Mouse (Mus musculus) kidney, embryonic 15.5 days (tissue): ENCODE data around the gene Sfxn2. TPM values are rescaled to one million over a fixed set of nuclear protein-coding genes. Genes with fewer than 3 reads are reported as not detected.
A peak's percentile ranks its signal among the peaks of the same experiment; 100 is the strongest.

Experiments
- ATAC-seq: fragments of 200-750 bp; cut with Nextera tagmentation; replicated peaks from 2 replicates; pipeline ENCODE4 v1.8.0; 2017; ENCODE audit warnings: moderate TSS enrichment; ENCODE audit not compliant: low FRiP score
- H3K27ac ChIP-seq: fragments of 300-500 bp; sonication (generic); 2 replicates; pipeline ENCODE4 v1.5.1; 2015; ENCODE audit warnings: mild to moderate bottlenecking, inconsistent platforms
- H3K27me3 ChIP-seq: fragments of 300-500 bp; sonication (generic); 2 replicates; pipeline ENCODE4 v1.6.1; 2015; ENCODE audit warnings: inconsistent platforms
- H3K36me3 ChIP-seq: fragments of 300-500 bp; sonication (generic); 2 replicates; pipeline ENCODE4 v1.6.1; 2015; ENCODE audit warnings: inconsistent platforms
- H3K4me1 ChIP-seq: fragments of 300-500 bp; sonication (generic); 2 replicates; pipeline ENCODE4 v1.6.1; 2015; ENCODE audit warnings: inconsistent platforms
- H3K4me2 ChIP-seq: fragments of 300-500 bp; sonication (generic); 2 replicates; pipeline ENCODE4 v1.6.1; 2015; ENCODE audit warnings: moderate library complexity, mild to moderate bottlenecking, inconsistent platforms
- H3K4me3 ChIP-seq: fragments of 300-500 bp; sonication (generic); replicated peaks from 2 replicates; pipeline ENCODE4 v1.5.1; 2015; ENCODE audit warnings: mild to moderate bottlenecking, inconsistent platforms
- H3K9ac ChIP-seq: fragments of 300-500 bp; sonication (generic); 2 replicates; pipeline ENCODE4 v1.6.1; 2015; ENCODE audit warnings: mild to moderate bottlenecking, inconsistent platforms
- H3K9me3 ChIP-seq: fragments of 300-500 bp; sonication (generic); replicated peaks from 2 replicates; pipeline ENCODE4 v1.6.1; 2016; ENCODE audit warnings: inconsistent platforms
- WGBS: fragments of 180-500 bp; shearing (Covaris S2); methylation state at CpG from one replicate; pipeline ENCODE4 v1.1.7; 2015; ENCODE audit warnings: mixed read lengths; 5-methylcytosine and 5-hydroxymethylcytosine counted together
- polyA plus RNA-seq: library from polyadenylated mRNA; unstranded; fragments of >200 nt; fragmentation: Nextera tagmentation; extraction: Ambion mirVana; gene quantifications from 2 replicates; pipeline ENCODE4 v1.2.1, GENCODE M21; 2015

The Sfxn2 gene
- polyA plus RNA-seq, 1 experiment from 2014 or later = 33.0 TPM

GRCm38 (mm10) chr19:46642136-46642753 lies 69.1 kb downstream of the Sfxn2 start:
- H3K4me1 ChIP-seq = peaks cover 90% of the 10 kb centered on the region
- H3K9ac ChIP-seq = 0 out of 2 replicates have a peak overlapping the region, but pooled peaks have one; percentile 3
- H3K4me3 ChIP-seq = no peak overlapping the region
- H3K9me3 ChIP-seq = no peaks in the 10 kb centered on the region
- H3K27me3 ChIP-seq = no peaks in the 10 kb centered on the region
- no peak for ATAC-seq
- peak overlapping the region; percentile 20 for H3K4me2 ChIP-seq
- WGBS = 48% methylated on average over 22 of the region's 22 CpGs
- peaks cover 31% of the 10 kb centered on the region for H3K36me3 ChIP-seq
- H3K27ac ChIP-seq = peak overlapping the region; percentile 92

DNA sequence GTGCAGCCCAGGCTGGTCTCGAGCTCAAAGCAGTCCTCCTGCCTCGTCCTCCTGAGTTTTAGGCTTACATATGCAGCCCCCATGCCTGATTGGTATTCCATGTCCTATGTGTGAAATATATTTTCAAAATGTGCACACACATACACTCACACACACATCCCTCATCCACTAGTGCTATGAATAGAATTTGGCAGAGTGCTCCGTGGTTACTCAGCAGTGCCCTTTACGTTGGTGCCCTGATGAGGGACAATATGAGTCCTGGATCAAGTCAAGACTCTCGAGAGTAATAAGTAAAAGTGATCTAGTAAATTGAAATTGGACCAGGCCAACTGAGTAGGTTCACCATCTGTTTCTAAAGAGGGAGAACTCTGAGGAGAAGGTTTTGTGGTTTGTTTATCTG lies 70.1 kb downstream of the Sfxn2 start:
- ATAC-seq = no peak
- H3K27ac ChIP-seq = no peak overlapping the region
- H3K4me1 ChIP-seq = peaks cover 89% of the 10 kb centered on the region
- peaks cover 26% of the 10 kb centered on the region for H3K36me3 ChIP-seq
- no peak overlapping the region for H3K9ac ChIP-seq
- H3K4me2 ChIP-seq = no peak overlapping the region
- WGBS = 77% methylated on average over 5 of the region's 5 CpGs
- H3K4me3 ChIP-seq = no peak overlapping the region
- H3K9me3 ChIP-seq = no peaks in the 10 kb centered on the region
- no peaks in the 10 kb centered on the region for H3K27me3 ChIP-seq

GRCm38 (mm10) chr19:46644343-46644792 lies 71.2 kb downstream of the Sfxn2 start:
- no peak for ATAC-seq
- peaks cover 24% of the 10 kb centered on the region; the same call in 1 of the 2 replicates for H3K36me3 ChIP-seq
- 53% methylated on average over 10 of the region's 10 CpGs for WGBS

DNA sequence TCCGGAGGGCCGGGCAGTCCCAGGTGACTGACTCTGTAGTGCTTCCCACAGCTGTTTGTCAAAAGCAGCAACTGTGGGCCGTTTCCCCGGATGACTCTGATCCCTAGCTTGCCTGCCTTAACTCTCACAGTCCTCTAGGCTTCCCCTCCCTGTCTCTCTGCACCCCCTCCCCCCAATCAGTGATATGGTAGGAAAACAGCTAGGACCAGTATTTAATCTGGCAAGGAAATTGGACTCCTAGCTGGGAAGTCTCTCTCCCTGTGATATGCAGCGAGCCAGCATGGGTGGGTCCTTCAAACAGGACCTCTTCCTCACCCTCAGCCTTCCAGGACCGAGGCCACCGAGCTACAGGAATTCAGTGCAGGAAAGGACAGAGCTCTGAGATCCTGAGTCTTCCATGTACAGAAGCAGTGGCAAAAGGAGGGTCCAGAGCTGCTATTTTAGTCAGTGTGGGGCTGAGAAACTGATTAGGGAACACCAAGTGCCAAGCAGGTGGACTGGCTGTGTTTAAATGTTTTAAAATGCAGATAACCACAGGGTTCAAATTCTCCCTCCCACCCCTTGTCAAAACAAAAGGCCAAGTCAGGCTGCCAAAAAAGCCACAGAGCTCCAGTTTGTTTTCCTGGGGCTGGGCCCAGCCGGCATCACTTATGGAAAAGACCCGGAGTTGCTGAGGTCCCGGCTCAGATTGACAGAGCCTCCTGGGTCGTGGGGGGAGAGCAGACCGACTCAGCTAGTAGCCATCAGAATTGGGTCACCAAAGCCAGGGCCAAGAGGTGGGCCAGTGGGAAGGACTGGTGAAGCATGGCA lies 71.8 kb downstream of the Sfxn2 start:
- no peak overlapping the region; the same call in 1 of the 2 replicates for H3K4me2 ChIP-seq
- 12% methylated on average over 12 of the region's 12 CpGs for WGBS
- no peak overlapping the region for H3K9ac ChIP-seq
- no peak overlapping the region for H3K4me3 ChIP-seq
- H3K36me3 ChIP-seq = peaks cover 24% of the 10 kb centered on the region; the same call in 1 of the 2 replicates
- peak; percentile 24 for ATAC-seq
- peak overlapping the region; percentile 85 for H3K27ac ChIP-seq
- H3K4me1 ChIP-seq = peaks cover 75% of the 10 kb centered on the region
- no peaks in the 10 kb centered on the region for H3K27me3 ChIP-seq
- no peaks in the 10 kb centered on the region for H3K9me3 ChIP-seq

More at GRCm38 (mm10) chr19:46644343-46644792, 71.2 kb downstream of the Sfxn2 start:
- Histone ChIP-seq H3K9ac (no peak overlapping the region), H3K27ac (peak overlapping the region; percentile 85), H3K9me3 (no peaks in the 10 kb centered on the region), H3K4me1 (peaks cover 81% of the 10 kb centered on the region), H3K27me3 (no peaks in the 10 kb centered on the region), H3K4me3 (no peak overlapping the region), H3K4me2 (no peak overlapping the region; the same call in 1 of the 2 replicates)

- no peak for ATAC-seq
- WGBS = 55% methylated on average over 12 of the region's 12 CpGs
- Histone ChIP-seq H3K4me2 (no peak overlapping the region), H3K4me3 (no peak overlapping the region), H3K9ac (no peak overlapping the region), H3K36me3 (peaks cover 24% of the 10 kb centered on the region; the same call in 1 of the 2 replicates), H3K4me1 (peaks cover 65% of the 10 kb centered on the region), H3K27me3 (no peaks in the 10 kb centered on the region), H3K9me3 (no peaks in the 10 kb centered on the region), H3K27ac (peak overlapping the region; percentile 85)
These were observed 72.9 kb downstream of the Sfxn2 start for GRCm38 (mm10) chr19:46646041-46646481.

- Histone ChIP-seq H3K36me3 (peaks cover 32% of the 10 kb centered on the region), H3K27ac (peak overlapping the region; percentile 85; the same call in 1 of the 2 replicates), H3K9ac (no peak overlapping the region), H3K27me3 (no peaks in the 10 kb centered on the region), H3K9me3 (no peaks in the 10 kb centered on the region), H3K4me3 (no peak overlapping the region), H3K4me2 (no peak overlapping the region), H3K4me1 (peaks cover 53% of the 10 kb centered on the region)
- ATAC-seq = no peak
- WGBS = 39% methylated on average over 3 of the region's 3 CpGs
These were observed 74.1 kb downstream of the Sfxn2 start for GRCm38 (mm10) chr19:46647254-46647653.

Other genes starting within 250 kb of the Sfxn2 start
- gene Psd, start 246.2 kb upstream of the Sfxn2 start, polyA plus RNA-seq = 3.9 and 7.2 TPM in 2 replicates
- 18.2 and 20.1 TPM in 2 replicates for gene Fbxl15, start 245.2 kb upstream of the Sfxn2 start, polyA plus RNA-seq
- 158 and 177 TPM in 2 replicates for gene Cuedc2, start 234.7 kb upstream of the Sfxn2 start, polyA plus RNA-seq
- 12.5 and 15.0 TPM in 2 replicates for gene Mfsd13a, start 232.2 kb upstream of the Sfxn2 start, polyA plus RNA-seq
- gene 2310034G01Rik, start 223.1 kb upstream of the Sfxn2 start, polyA plus RNA-seq = 2.0 and 2.6 TPM in 2 replicates
- gene Actr1a, start 177.6 kb upstream of the Sfxn2 start, polyA plus RNA-seq = 122 and 136 TPM in 2 replicates
- 42.3 and 46.5 TPM in 2 replicates for gene Sufu, start 176.5 kb upstream of the Sfxn2 start, polyA plus RNA-seq
- 24.6 and 28.7 TPM in 2 replicates for gene Trim8, start 71.7 kb upstream of the Sfxn2 start, polyA plus RNA-seq
- 143 and 145 TPM in 2 replicates for gene Arl3, start 167 bp upstream of the Sfxn2 start, polyA plus RNA-seq
- gene Wbp1l, start 25.7 kb downstream of the Sfxn2 start, polyA plus RNA-seq = 46.4 and 51.3 TPM in 2 replicates
- gene Cyp17a1, start 99.8 kb downstream of the Sfxn2 start, polyA plus RNA-seq = 0.12 and 0.79 TPM in 2 replicates
- 17.5 and 17.9 TPM in 2 replicates for gene Borcs7, start 116.5 kb downstream of the Sfxn2 start, polyA plus RNA-seq
- 45.6 and 47.0 TPM in 2 replicates for gene As3mt, start 134.1 kb downstream of the Sfxn2 start, polyA plus RNA-seq
- 6.1 and 7.9 TPM in 2 replicates for gene Cnnm2, start 188.2 kb downstream of the Sfxn2 start, polyA plus RNA-seq